Mouse (Mus musculus): Measurements from ENCODE around the gene Otub1.
A peak's percentile ranks its signal among the peaks of the same experiment; 100 is the strongest.

GRCm38 (mm10) chr19:7234537-7235221, 28.6 kb upstream of the Otub1 start:
- TF ChIP-seq CTCF (IDR thresholded peaks at IDR 0.05; ENCODE audit: borderline replicate concordance, control insufficient read depth, extremely low read depth, insufficient read depth, low read length, poor library complexity) (peak; percentile 76; the same call in 1 of the 2 replicates), POLR2A (IDR thresholded peaks at IDR 0.05; ENCODE audit: control insufficient read depth, extremely low read depth, insufficient read depth, low read length, poor library complexity) (no peak)

Data from thymus, adult 2 months (tissue).